15 mouse cellular contexts compared by ENCODE assay signal in genomic region chr7:133794720-133795119, GRCm38 (mm10). TPM values are rescaled to one million over a fixed set of nuclear protein-coding genes. Genes with fewer than 3 reads are reported as not detected.
DNase-seq lines count a peak whose midpoint lies in the region; TF ChIP-seq lines count a peak whose summit lies in the region.
"Had no signal": no experiment of that assay in that cellular context is flagged by ENCODE, and none has a peak within 500 bp of the region (broad histone marks: within the 10 kb centered on the region; RNA-seq: fewer than 3 reads in every experiment).

No protein-coding gene starts in this region.

- no peak overlapping the region for H3K4me3 ChIP-seq in liver, adult 2 months (ENCODE audit: insufficient read depth, low read depth, low read length)
- no peak overlapping the region for H3K4me3 ChIP-seq in left cerebral cortex, adult 2 months
- H3K4me3 ChIP-seq: embryonic facial prominence, embryonic 12.5 days had no signal

- no peak for TF ChIP-seq POLR2A in liver, adult 2 months (IDR thresholded peaks at IDR 0.05; ENCODE audit: extremely low read depth, insufficient read depth, low read length)

- H3K4me1 ChIP-seq in liver, adult 2 months (ENCODE audit: control insufficient read depth, insufficient read depth, low read length) = peaks cover 12% of the 10 kb centered on the region
- H3K4me1 ChIP-seq: embryonic facial prominence, embryonic 12.5 days had no signal

- H3K36me3 ChIP-seq in liver, adult 2 months (ENCODE audit: control insufficient read depth, insufficient read depth, low read length) = no peaks in the 10 kb centered on the region
- H3K36me3 ChIP-seq: embryonic facial prominence, embryonic 12.5 days had no signal

- DNase-seq in cerebellum, postnatal 25 days = peak; percentile 25 to 45
- DNase-seq in cerebellum, adult 11 months = no peak
- peak; percentile 87 for DNase-seq in liver, adult 2 months (ENCODE audit: extremely low read depth, low read depth, low spot score)
- no peak for DNase-seq in liver
- DNase-seq in lung, postnatal 36 days = peak; percentile 39
- peak; percentile 55 for DNase-seq in urinary bladder, postnatal 25 days (ENCODE audit: low spot score)
- DNase-seq in heart, postnatal 10 days = no peak
- no peak for DNase-seq in left cerebral cortex, adult 2 months (ENCODE audit: extremely low spot score in 1 of 2, low spot score in 2 of 2)
- DNase-seq: gastrocnemius, postnatal 25 days; heart, postnatal 14 days; layer of hippocampus, adult 9-11 months; left cerebral cortex, postnatal 4 days had no signal

- H3K9ac ChIP-seq in liver, adult 2 months (ENCODE audit: low read depth, low read length) = 0 out of 2 replicates have a peak overlapping the region, but pooled peaks have one; percentile 4
- H3K9ac ChIP-seq: embryonic facial prominence, embryonic 12.5 days had no signal

- H3K27ac ChIP-seq in liver, adult 2 months (replicated peaks; ENCODE audit: insufficient read depth, low read depth, low read length) = peak overlapping the region; percentile 88
- no peak overlapping the region for H3K27ac ChIP-seq in left cerebral cortex, adult 2 months
- H3K27ac ChIP-seq: embryonic facial prominence, embryonic 12.5 days; hindbrain, postnatal 0 days had no signal

- 55% methylated on average over 2 of the region's 2 CpGs for WGBS in liver, adult 2 months

- no peak for TF ChIP-seq CTCF in liver, adult 2 months (IDR thresholded peaks at IDR 0.05; ENCODE audit: low read depth, low read length)
- no peak for TF ChIP-seq CTCF in left cerebral cortex, adult 2 months (IDR thresholded peaks at IDR 0.05)

- H3K27me3 ChIP-seq in liver, adult 2 months (ENCODE audit: control insufficient read depth, insufficient read depth, low read length) = no peaks in the 10 kb centered on the region
- H3K27me3 ChIP-seq: embryonic facial prominence, embryonic 12.5 days had no signal

- intact Hi-C loops in heart, postnatal 10 days (cut with DNase I) = no loop called here
- intact Hi-C loops in left cerebral cortex, adult 2 months (cut with DNase I) = no loop called here

- no peaks in the 10 kb centered on the region for H3K79me2 ChIP-seq in liver, adult 2 months (ENCODE audit: control insufficient read depth, insufficient read depth, low read length)

RNA-seq across cellular contexts. Expression of gene Dhx32, which starts 12.2 kb away (rescaled TPM):
- 24.0 and 27.7 TPM in 2 replicates for total RNA-seq in liver, adult 2 months (2014; rRNA removed)
- polyA plus RNA-seq in liver, adult 2 months (2012; rRNA removed) = 15.8 and 17.0 TPM in 2 replicates
- 10 to 100 TPM; 41.7 to 44.0 TPM for total RNA-seq in heart, postnatal 10 days (2021)
- 10 to 100 TPM; 36.8 to 40.8 TPM for total RNA-seq in left cerebral cortex, adult 2 months (2021)

RNA-seq across cellular contexts. Expression of gene Fank1, which starts 18.1 kb away (rescaled TPM):
- total RNA-seq in liver, adult 2 months (2014; rRNA removed) = not detected in 2 replicates
- polyA plus RNA-seq in liver, adult 2 months (2012; rRNA removed) = not detected in 2 replicates
- not detected for total RNA-seq in heart, postnatal 10 days (2021)
- 1 to 10 TPM; 3.6 to 4.1 TPM for total RNA-seq in left cerebral cortex, adult 2 months (2021)
- total RNA-seq: gastrocnemius, postnatal 25 days had no signal
- polyA plus RNA-seq: liver, embryonic 16.5 days had no signal

Comparison
In these comparisons a context has a peak if more than half of its experiments do, and no peak if none do; other contexts are left out.
1. DNase-seq: peak in cerebellum, postnatal 25 days (2 of 2), liver, adult 2 months (single experiment), lung, postnatal 36 days (single experiment) and urinary bladder, postnatal 25 days (single experiment); none in cerebellum, adult 11 months (single experiment), liver (single experiment), heart, postnatal 10 days (0 of 2) and left cerebral cortex, adult 2 months (0 of 2).